In the genomic region with DNA sequence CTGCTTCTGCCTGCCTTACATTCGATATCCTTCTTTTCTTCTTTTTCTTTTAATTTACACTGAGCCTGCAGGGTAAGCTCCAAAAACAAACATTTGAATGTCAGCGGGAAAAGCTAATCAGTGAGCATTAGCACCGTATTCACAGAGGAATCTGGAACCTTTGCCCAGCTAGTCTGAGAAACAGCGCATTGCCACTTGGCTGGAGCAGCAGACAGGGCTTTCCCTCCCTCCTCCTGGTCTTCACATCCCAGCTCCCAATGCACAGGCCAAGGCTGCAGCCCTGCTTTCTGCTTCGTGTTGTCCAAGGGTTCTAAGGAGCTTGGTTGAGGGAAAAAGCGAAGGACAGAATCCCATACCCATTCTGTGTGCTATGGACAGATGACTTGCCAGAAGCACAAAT, we compare ENCODE assay signal across 23 mouse cellular contexts. TPM values are rescaled to one million over a fixed set of nuclear protein-coding genes. Genes with fewer than 3 reads are reported as not detected.
DNase-seq lines count a peak whose midpoint lies in the region; ATAC-seq and TF ChIP-seq lines count a peak whose summit lies in the region.
"Had no signal": no experiment of that assay in that cellular context is flagged by ENCODE, and none has a peak within 500 bp of the region (broad histone marks: within the 10 kb centered on the region; RNA-seq: fewer than 3 reads in every experiment).

No protein-coding gene starts in this region.

- peak overlapping the region; percentile 27 for H3K4me2 ChIP-seq in forebrain, postnatal 0 days (ENCODE audit: low read depth)
- no peak overlapping the region for H3K4me2 ChIP-seq in forebrain, embryonic 12.5 days
- H3K4me2 ChIP-seq in midbrain, embryonic 15.5 days: no peak overlapping the region
- peak overlapping the region; percentile 96 for H3K4me2 ChIP-seq in hindbrain, postnatal 0 days (ENCODE audit: low read depth, low read length)
- H3K4me2 ChIP-seq: heart, embryonic 13.5 days; liver, embryonic 15.5 days had no signal

- H3K4me1 ChIP-seq in forebrain, postnatal 0 days (ENCODE audit: insufficient read depth): no peaks in the 10 kb centered on the region
- H3K4me1 ChIP-seq in forebrain, embryonic 12.5 days: peaks cover 21% of the 10 kb centered on the region
- peaks cover 20% of the 10 kb centered on the region for H3K4me1 ChIP-seq in midbrain, embryonic 10.5 days
- H3K4me1 ChIP-seq in midbrain, embryonic 15.5 days: peaks cover 22% of the 10 kb centered on the region
- peaks cover 9% of the 10 kb centered on the region for H3K4me1 ChIP-seq in hindbrain, postnatal 0 days (ENCODE audit: insufficient read depth, low read length)
- H3K4me1 ChIP-seq: liver, embryonic 15.5 days had no signal

- no peak overlapping the region for H3K9ac ChIP-seq in forebrain, postnatal 0 days
- H3K9ac ChIP-seq in forebrain, embryonic 12.5 days: no peak overlapping the region
- no peak overlapping the region for H3K9ac ChIP-seq in midbrain, embryonic 15.5 days
- H3K9ac ChIP-seq in hindbrain, postnatal 0 days (replicated peaks; ENCODE audit: low read length): 0 out of 2 replicates have a peak overlapping the region, but pooled peaks have one; percentile 28
- H3K9ac ChIP-seq: embryonic facial prominence, embryonic 13.5 days; heart, embryonic 13.5 days; liver, embryonic 15.5 days had no signal

- H3K36me3 ChIP-seq in forebrain, postnatal 0 days (ENCODE audit: insufficient read depth): no peaks in the 10 kb centered on the region
- no peaks in the 10 kb centered on the region for H3K36me3 ChIP-seq in forebrain, embryonic 12.5 days (replicated peaks)
- no peaks in the 10 kb centered on the region for H3K36me3 ChIP-seq in midbrain, embryonic 10.5 days
- H3K36me3 ChIP-seq in midbrain, embryonic 15.5 days (replicated peaks): no peaks in the 10 kb centered on the region
- no peaks in the 10 kb centered on the region for H3K36me3 ChIP-seq in hindbrain, postnatal 0 days (ENCODE audit: insufficient read depth, low read length)
- H3K36me3 ChIP-seq: embryonic facial prominence, embryonic 13.5 days; heart, embryonic 13.5 days; liver, embryonic 15.5 days had no signal

- peak; percentile 32 for DNase-seq in forebrain, postnatal 0 days
- peak; percentile 19 for DNase-seq in midbrain, embryonic 10.5 days (ENCODE audit: low spot score)
- peak; percentile 72 for DNase-seq in brain, embryonic 14.5 days (ENCODE audit: low read depth)
- peak; percentile 51 for DNase-seq in hindbrain, postnatal 0 days (ENCODE audit: low spot score)
- DNase-seq in urinary bladder, postnatal 14 days (ENCODE audit: low spot score): no peak
- DNase-seq in adrenal gland, adult (ENCODE audit: inconsistent age in 2 of 2, low spot score in 1 of 2): no peak
- DNase-seq: cerebellum, adult 11-12 months; heart, postnatal 4 days; kidney, adult 11 months; kidney, postnatal 36 days; layer of hippocampus, adult 9-11 months; lung, postnatal 10 days; right cerebral cortex, postnatal 25 days; thymus, postnatal 25 days had no signal

- no peaks in the 10 kb centered on the region; the same call in none of the 2 replicates for H3K27me3 ChIP-seq in forebrain, postnatal 0 days (ENCODE audit: insufficient read depth, low read length)
- H3K27me3 ChIP-seq in forebrain, embryonic 12.5 days: peaks cover 48% of the 10 kb centered on the region
- peaks cover 56% of the 10 kb centered on the region for H3K27me3 ChIP-seq in midbrain, embryonic 10.5 days (ENCODE audit: low read depth, poor library complexity, severe bottlenecking)
- peaks cover 13% of the 10 kb centered on the region; the same call in 1 of the 2 replicates for H3K27me3 ChIP-seq in midbrain, embryonic 15.5 days (replicated peaks)
- no peaks in the 10 kb centered on the region for H3K27me3 ChIP-seq in hindbrain, postnatal 0 days (ENCODE audit: insufficient read depth, low read length)

- no peaks in the 10 kb centered on the region for H3K9me3 ChIP-seq in forebrain, postnatal 0 days (ENCODE audit: low read length)
- H3K9me3 ChIP-seq in forebrain, embryonic 12.5 days: no peaks in the 10 kb centered on the region
- H3K9me3 ChIP-seq in midbrain, embryonic 10.5 days (replicated peaks): no peaks in the 10 kb centered on the region
- no peaks in the 10 kb centered on the region for H3K9me3 ChIP-seq in midbrain, embryonic 15.5 days
- H3K9me3 ChIP-seq in hindbrain, postnatal 0 days (ENCODE audit: low read length): no peaks in the 10 kb centered on the region
- H3K9me3 ChIP-seq: embryonic facial prominence, embryonic 13.5 days; heart, embryonic 13.5 days; liver, embryonic 15.5 days had no signal

- 12% methylated on average over 6 of the region's 6 CpGs for WGBS in forebrain, postnatal 0 days
- WGBS in forebrain, embryonic 12.5 days: 19% methylated on average over 6 of the region's 6 CpGs
- 12% methylated on average over 6 of the region's 6 CpGs for WGBS in midbrain, embryonic 10.5 days
- WGBS in midbrain, embryonic 15.5 days: 18% methylated on average over 6 of the region's 6 CpGs
- 20% methylated on average over 6 of the region's 6 CpGs for WGBS in hindbrain, postnatal 0 days

- no peak overlapping the region for H3K27ac ChIP-seq in forebrain, postnatal 0 days (ENCODE audit: low read depth, low read length)
- no peak overlapping the region for H3K27ac ChIP-seq in forebrain, embryonic 12.5 days
- H3K27ac ChIP-seq in midbrain, embryonic 10.5 days (replicated peaks): no peak overlapping the region
- no peak overlapping the region for H3K27ac ChIP-seq in midbrain, embryonic 15.5 days
- peak overlapping the region; percentile 20; the same call in 1 of the 2 replicates for H3K27ac ChIP-seq in hindbrain, postnatal 0 days
- H3K27ac ChIP-seq: embryonic facial prominence, embryonic 13.5 days; heart, embryonic 13.5 days; liver, embryonic 15.5 days had no signal

- ATAC-seq in forebrain, postnatal 0 days: no peak
- ATAC-seq in forebrain, embryonic 12.5 days (ENCODE audit: low FRiP score): no peak
- ATAC-seq in midbrain, embryonic 15.5 days (replicated peaks): no peak
- ATAC-seq in hindbrain, postnatal 0 days: no peak

- TF ChIP-seq CTCF in forebrain, postnatal 0 days (IDR thresholded peaks at IDR 0.05; ENCODE audit: low read depth): no peak
- no peak for TF ChIP-seq CTCF in brain, embryonic 14.5 days (IDR thresholded peaks at IDR 0.05; ENCODE audit: borderline replicate concordance, extremely low read depth, insufficient read depth, insufficient read length)
- no peak for TF ChIP-seq CTCF in hindbrain, postnatal 0 days (IDR thresholded peaks at IDR 0.05; ENCODE audit: low read depth)

- TF ChIP-seq POLR2A in brain, embryonic 14.5 days (IDR thresholded peaks at IDR 0.05; ENCODE audit: borderline replicate concordance, extremely low read depth, insufficient read depth, insufficient read length, poor library complexity, severe bottlenecking): no peak

- H3K4me3 ChIP-seq in forebrain, postnatal 0 days (ENCODE audit: low read depth, low read length): no peak overlapping the region
- no peak overlapping the region for H3K4me3 ChIP-seq in forebrain, embryonic 12.5 days (replicated peaks)
- no peak overlapping the region for H3K4me3 ChIP-seq in midbrain, embryonic 10.5 days
- no peak overlapping the region for H3K4me3 ChIP-seq in midbrain, embryonic 15.5 days
- H3K4me3 ChIP-seq in hindbrain, postnatal 0 days (ENCODE audit: low read length): peak overlapping the region; percentile 60
- H3K4me3 ChIP-seq: embryonic facial prominence, embryonic 13.5 days; heart, embryonic 13.5 days; liver, embryonic 15.5 days; megakaryocyte, embryonic 14.5 days; myocyte had no signal

RNA-seq across cellular contexts. Expression of gene Minar1, which starts 2.6 kb away (rescaled TPM):
- 9.2 and 10.1 TPM in 2 replicates for total RNA-seq in forebrain, postnatal 0 days (2014; rRNA removed)
- 1.6 and 2.7 TPM in 2 replicates for polyA plus RNA-seq in forebrain, postnatal 0 days (2015; fragmentation: Nextera tagmentation; extraction: Ambion mirVana)
- polyA plus RNA-seq in forebrain, embryonic 12.5 days (2016; fragmentation: Nextera tagmentation; extraction: Ambion mirVana): 0.09 and 0.18 TPM in 2 replicates
- polyA plus RNA-seq in midbrain, embryonic 10.5 days (2016; fragmentation: Nextera tagmentation; extraction: Ambion mirVana): 0.06 TPM in 1 of 2 replicates, not detected in the other
- 1.9 and 2.0 TPM in 2 replicates for polyA plus RNA-seq in midbrain, embryonic 15.5 days (2015; fragmentation: Nextera tagmentation; extraction: Ambion mirVana)
- polyA plus RNA-seq in brain, embryonic 14.5 days (2012; rRNA removed): 0.73 and 2.4 TPM in 2 replicates
- total RNA-seq in hindbrain, postnatal 0 days (2014; rRNA removed): 22.8 and 30.7 TPM in 2 replicates
- polyA plus RNA-seq in hindbrain, postnatal 0 days (2015; fragmentation: Nextera tagmentation; extraction: Ambion mirVana): 6.8 TPM in 2 replicates
- total RNA-seq: common myeloid progenitor, adult 5-6 weeks; gastrocnemius, adult 18-20 months had no signal
- polyA plus RNA-seq: myocyte had no signal

Comparison
In these comparisons a context has a peak if more than half of its experiments do, and no peak if none do; other contexts are left out.
1. H3K4me2 ChIP-seq: peak in forebrain, postnatal 0 days (single experiment) and hindbrain, postnatal 0 days (single experiment); none in forebrain, embryonic 12.5 days (single experiment) and midbrain, embryonic 15.5 days (single experiment).
2. DNase-seq: peak in forebrain, postnatal 0 days (single experiment), midbrain, embryonic 10.5 days (single experiment), brain, embryonic 14.5 days (single experiment) and hindbrain, postnatal 0 days (single experiment); none in urinary bladder, postnatal 14 days (single experiment) and adrenal gland, adult (0 of 2).